Mouse (Mus musculus): Measurements from ENCODE around the gene Ier5. TPM values are rescaled to one million over a fixed set of nuclear protein-coding genes. Genes with fewer than 3 reads are reported as not detected.

Ier5 gene
- total RNA-seq, 2 experiments from 2014 or later, result 2.9 to 4.4 TPM

GRCm38 (mm10) chr1:155060261-155060660 lies 39.2 kb downstream of the Ier5 start:
- no peak for ATAC-seq (replicated peaks; ENCODE audit: poor library complexity, severe bottlenecking)

- peak; percentile 78 for ATAC-seq (replicated peaks; ENCODE audit: poor library complexity, severe bottlenecking)
Measured at GRCm38 (mm10) chr1:155059505-155059904, 39.9 kb downstream of the Ier5 start.

- no peak for ATAC-seq (replicated peaks; ENCODE audit: poor library complexity, severe bottlenecking)
Measured at GRCm38 (mm10) chr1:155058099-155059012, 41.1 kb downstream of the Ier5 start.

- no peak for ATAC-seq (replicated peaks; ENCODE audit: poor library complexity, severe bottlenecking)
Measured at GRCm38 (mm10) chr1:155056166-155056565, 43.3 kb downstream of the Ier5 start.

- no peak for ATAC-seq (replicated peaks; ENCODE audit: poor library complexity, severe bottlenecking)
Measured at GRCm38 (mm10) chr1:155055041-155055440, 44.4 kb downstream of the Ier5 start.

GRCm38 (mm10) chr1:155054366-155054965 lies 45.0 kb downstream of the Ier5 start:
- ATAC-seq (replicated peaks; ENCODE audit: poor library complexity, severe bottlenecking), result peak; percentile 31

GRCm38 (mm10) chr1:155053296-155053695 lies 46.1 kb downstream of the Ier5 start:
- no peak for ATAC-seq (replicated peaks; ENCODE audit: poor library complexity, severe bottlenecking)

GRCm38 (mm10) chr1:155052761-155053166 lies 46.7 kb downstream of the Ier5 start:
- no peak for ATAC-seq (replicated peaks; ENCODE audit: poor library complexity, severe bottlenecking)

GRCm38 (mm10) chr1:155052131-155052760 lies 47.2 kb downstream of the Ier5 start:
- ATAC-seq (replicated peaks; ENCODE audit: poor library complexity, severe bottlenecking), result no peak

GRCm38 (mm10) chr1:155051701-155052127 lies 47.7 kb downstream of the Ier5 start:
- ATAC-seq (replicated peaks; ENCODE audit: poor library complexity, severe bottlenecking), result no peak

GRCm38 (mm10) chr1:155050897-155051592 lies 48.4 kb downstream of the Ier5 start:
- peak; percentile 35 for ATAC-seq (replicated peaks; ENCODE audit: poor library complexity, severe bottlenecking)

GRCm38 (mm10) chr1:155050174-155050573 lies 49.3 kb downstream of the Ier5 start:
- peak; percentile 80 for ATAC-seq (replicated peaks; ENCODE audit: poor library complexity, severe bottlenecking)

GRCm38 (mm10) chr1:155048947-155049346 lies 50.5 kb downstream of the Ier5 start:
- ATAC-seq (replicated peaks; ENCODE audit: poor library complexity, severe bottlenecking), result peak; percentile 71

Other genes starting within 250 kb of the Ier5 start
- gene Cacna1e, start 215.1 kb downstream of the Ier5 start, total RNA-seq (2014; fragmentation: Nextera tagmentation), result not detected in 2 replicates
- gene Cacna1e, start 215.1 kb downstream of the Ier5 start, total RNA-seq (2017), result under 0.01 TPM in 1 of 2 replicates, not detected in the other
- 4.7 and 4.8 TPM in 2 replicates for gene Mr1, start 47.2 kb upstream of the Ier5 start, total RNA-seq (2014; fragmentation: Nextera tagmentation)
- 3.6 and 4.1 TPM in 2 replicates for gene Mr1, start 47.2 kb upstream of the Ier5 start, total RNA-seq (2017)
- 43.5 and 45.7 TPM in 2 replicates for gene Stx6, start 59.1 kb upstream of the Ier5 start, total RNA-seq (2014; fragmentation: Nextera tagmentation)
- gene Stx6, start 59.1 kb upstream of the Ier5 start, total RNA-seq (2017), result 36.5 and 48.2 TPM in 2 replicates
- gene BC034090, start 144.8 kb upstream of the Ier5 start, total RNA-seq (2014; fragmentation: Nextera tagmentation), result 2.5 TPM in 1 of 2 replicates, not detected in the other
- gene BC034090, start 144.8 kb upstream of the Ier5 start, total RNA-seq (2017), result 0.13 TPM in 1 of 2 replicates, not detected in the other

All from granulocyte monocyte progenitor cell, adult 5-6 weeks (primary cell).